Mouse (Mus musculus) skeletal muscle tissue, adult 2 months (tissue): ENCODE measurements at regions not wholly inside any gene's neighbourhood (a gene's known extent, or its start where the extent isn't known, plus 50 kb on each side); places are given as distances from the start of the nearest gene placed in this dataset.

ENCODE experiments used
- DNase-seq: peaks from one replicate; pipeline ENCODE4 v3.0.0-alpha.2; 2012; ENCODE audit warnings: low read depth, low spot score

- no peak for DNase-seq
These were observed 189.9 kb downstream of the Cbln1 start for GRCm38 (mm10) chr8:87282511-87282910.

- DNase-seq, result no peak
These were observed 199.1 kb downstream of the Cbln1 start for GRCm38 (mm10) chr8:87273328-87273727.

- DNase-seq, result no peak
These were observed 201.8 kb downstream of the Cbln1 start for GRCm38 (mm10) chr8:87270525-87271187.

- no peak for DNase-seq
These were observed 204.2 kb downstream of the Cbln1 start for GRCm38 (mm10) chr8:87268159-87268558.

- no peak for DNase-seq
These were observed 207.4 kb downstream of the Cbln1 start for GRCm38 (mm10) chr8:87264999-87265398.

GRCm38 (mm10) chr8:87260305-87260704 is 212.1 kb downstream of the Cbln1 start:
- no peak for DNase-seq

GRCm38 (mm10) chr8:87242681-87243080 is 229.7 kb downstream of the Cbln1 start:
- DNase-seq, result no peak

- DNase-seq, result no peak
These were observed 235.2 kb downstream of the Cbln1 start for GRCm38 (mm10) chr8:87237181-87237580.

- no peak for DNase-seq
These were observed 236.0 kb downstream of the Cbln1 start for GRCm38 (mm10) chr8:87236438-87236837.

GRCm38 (mm10) chr8:87235341-87236075 is 236.9 kb downstream of the Cbln1 start:
- no peak for DNase-seq

- DNase-seq, result no peak
These were observed 238.1 kb downstream of the Cbln1 start for GRCm38 (mm10) chr8:87234336-87234735.

- no peak for DNase-seq
These were observed 238.5 kb downstream of the Cbln1 start for GRCm38 (mm10) chr8:87233805-87234331.

- no peak for DNase-seq
These were observed 240.6 kb downstream of the Cbln1 start for GRCm38 (mm10) chr8:87231762-87232161.

GRCm38 (mm10) chr8:87230096-87230495 is 242.3 kb downstream of the Cbln1 start:
- DNase-seq, result no peak

- no peak for DNase-seq
These were observed 243.2 kb downstream of the Cbln1 start for GRCm38 (mm10) chr8:87229182-87229581.

- DNase-seq, result no peak
These were observed 243.6 kb downstream of the Cbln1 start for GRCm38 (mm10) chr8:87228777-87229176.

- no peak for DNase-seq
These were observed 246.6 kb downstream of the Cbln1 start for GRCm38 (mm10) chr8:87225504-87226425.

- DNase-seq, result no peak
These were observed 251.8 kb downstream of the Cbln1 start for GRCm38 (mm10) chr8:87220581-87220980.

GRCm38 (mm10) chr8:87218956-87219482 is 253.4 kb downstream of the Cbln1 start:
- no peak for DNase-seq

- no peak for DNase-seq
These were observed 257.4 kb downstream of the Cbln1 start for GRCm38 (mm10) chr8:87214962-87215361.

GRCm38 (mm10) chr8:87210546-87210945 is 261.9 kb downstream of the Cbln1 start:
- no peak for DNase-seq

- no peak for DNase-seq
These were observed 263.1 kb downstream of the Cbln1 start for GRCm38 (mm10) chr8:87209295-87209694.
